Mouse (Mus musculus) stomach, postnatal 0 days (tissue): ENCODE results near the gene Sdhaf1.

Experiments used
- CTCF ChIP-seq: IDR thresholded peaks from 2 replicates; pipeline ENCODE4 v1.5.1; 2016; ENCODE audit warnings: antibody characterized with exemption, low read depth, mild to moderate bottlenecking, moderate library complexity
- EP300 ChIP-seq: optimal IDR thresholded peaks from 2 replicates; pipeline ENCODE3; 2016; ENCODE audit warnings: antibody characterized with exemption

GRCm38 (mm10) chr7:30308076-30309005 is 15.4 kb downstream of the Sdhaf1 start, which contains the start of gene Alkbh6:
- TF ChIP-seq CTCF (peak; percentile 20), EP300 (no peak)
